20 mouse cellular contexts compared by ENCODE assay signal in genomic region chr13:107959891-107960290, GRCm38 (mm10).
DNase-seq lines count a peak whose midpoint lies in the region; ATAC-seq and TF ChIP-seq lines count a peak whose summit lies in the region.
"Had no signal": no experiment of that assay in that cellular context is flagged by ENCODE, and none has a peak within 500 bp of the region (broad histone marks: within the 10 kb centered on the region; RNA-seq: fewer than 3 reads in every experiment).

No protein-coding gene starts in this region.

- no peak for DNase-seq in midbrain, embryonic 10.5 days (ENCODE audit: low spot score)
- DNase-seq in Muller cell, postnatal 12 days (ENCODE audit: inconsistent ontology term) = peak; percentile 52
- DNase-seq in Patski (ENCODE audit: low read depth, low spot score) = peak; percentile 62
- DNase-seq in left cerebral cortex, postnatal 25 days (ENCODE audit: low spot score in 2 of 2) = no peak
- DNase-seq in ovary, postnatal 10 days (ENCODE audit: low spot score) = no peak
- DNase-seq in layer of hippocampus, postnatal 14 days (ENCODE audit: low spot score in 2 of 2) = no peak
- DNase-seq: adrenal gland, adult 8-10 months; adrenal gland, postnatal 25 days; adrenal gland, postnatal 36 days; B cell, adult 2 months; cerebellum, adult 11 months; cerebellum, adult 11-12 months; cerebellum, adult 18-20 months; cerebellum, adult 2 months had no signal

- POLR2A ChIA-PET in Patski (lab: Charles Lee) = no interaction called here

- H3K9me3 ChIP-seq in midbrain, embryonic 10.5 days (replicated peaks) = no peaks in the 10 kb centered on the region
- no peaks in the 10 kb centered on the region for H3K9me3 ChIP-seq in midbrain, embryonic 15.5 days
- H3K9me3 ChIP-seq: G1E had no signal

- intact Hi-C loops in left cerebral cortex, postnatal 25 days (cut with DNase I) = no loop called here

- no peaks in the 10 kb centered on the region for H3K36me3 ChIP-seq in midbrain, embryonic 10.5 days
- H3K36me3 ChIP-seq in midbrain, embryonic 15.5 days (replicated peaks) = no peaks in the 10 kb centered on the region
- H3K36me3 ChIP-seq: G1E had no signal

- H3K4me2 ChIP-seq in midbrain, embryonic 15.5 days = no peak overlapping the region

- WGBS in midbrain, embryonic 10.5 days = 86% methylated on average over 4 of the region's 4 CpGs
- WGBS in midbrain, embryonic 15.5 days = 85% methylated on average over 4 of the region's 4 CpGs

- no peak for TF ChIP-seq POLR2A in embryonic fibroblast, embryonic 13.5 days (IDR thresholded peaks at IDR 0.05; ENCODE audit: low read depth, low read length)

- TF ChIP-seq CTCF in Patski (IDR thresholded peaks at IDR 0.05) = no peak
- TF ChIP-seq CTCF in embryonic fibroblast, embryonic 13.5 days (IDR thresholded peaks at IDR 0.05; ENCODE audit: borderline replicate concordance, insufficient read depth, low read length) = no peak

- H3K27ac ChIP-seq in midbrain, embryonic 10.5 days (replicated peaks) = peak overlapping the region; percentile 9; the same call in 1 of the 2 replicates
- H3K27ac ChIP-seq in midbrain, embryonic 15.5 days = no peak overlapping the region
- H3K27ac ChIP-seq in embryonic fibroblast, embryonic 13.5 days (ENCODE audit: insufficient read depth, low read length) = peak overlapping the region; percentile 26; the same call in 1 of the 2 replicates

- H3K9ac ChIP-seq in midbrain, embryonic 15.5 days = no peak overlapping the region

- no peak for ATAC-seq in midbrain, embryonic 15.5 days (replicated peaks)
- peak; percentile 33 for ATAC-seq in Patski
- ATAC-seq: activated CD4-positive, CD25-positive, alpha-beta regulatory T cell, adult 4 months; CD4-positive, CD25-positive, alpha-beta regulatory T cell, adult 4 months had no signal

- H3K4me1 ChIP-seq in midbrain, embryonic 10.5 days = peaks cover 49% of the 10 kb centered on the region
- H3K4me1 ChIP-seq in midbrain, embryonic 15.5 days = peaks cover 30% of the 10 kb centered on the region; the same call in 1 of the 2 replicates
- peaks cover 9% of the 10 kb centered on the region; the same call in 1 of the 2 replicates for H3K4me1 ChIP-seq in embryonic fibroblast, embryonic 13.5 days (ENCODE audit: control insufficient read depth, insufficient read depth, low read length)

- CTCF ChIA-PET in Patski (lab: Charles Lee) = interaction anchor here (1.4 kb wide), 1 partner anchor 10 kb away, joined by 4 read pairs; no protein-coding TSS in a partner anchor

- H3K27me3 ChIP-seq in midbrain, embryonic 10.5 days (ENCODE audit: low read depth, poor library complexity, severe bottlenecking) = no peaks in the 10 kb centered on the region
- no peaks in the 10 kb centered on the region for H3K27me3 ChIP-seq in midbrain, embryonic 15.5 days (replicated peaks)
- H3K27me3 ChIP-seq in Patski = no peaks in the 10 kb centered on the region
- H3K27me3 ChIP-seq: CH12.LX had no signal

- no peak overlapping the region for H3K4me3 ChIP-seq in midbrain, embryonic 10.5 days
- no peak overlapping the region for H3K4me3 ChIP-seq in midbrain, embryonic 15.5 days
- H3K4me3 ChIP-seq in embryonic fibroblast, embryonic 13.5 days (ENCODE audit: insufficient read depth, low read length) = no peak overlapping the region

- in situ Hi-C loops in Patski (cut with MboI; ENCODE audit: low pct_unique_long_range_greater_than_20kb) = no loop called here

Comparison
In these comparisons a context has a peak if more than half of its experiments do, and no peak if none do; other contexts are left out.
1. DNase-seq: peak in Muller cell, postnatal 12 days (single experiment) and Patski (single experiment); none in midbrain, embryonic 10.5 days (single experiment), left cerebral cortex, postnatal 25 days (0 of 2), ovary, postnatal 10 days (single experiment) and layer of hippocampus, postnatal 14 days (0 of 2).